Mouse (Mus musculus) liver, adult (tissue): ENCODE measurements around the gene Gm20518.

ENCODE experiments used
- GATA4 ChIP-seq: IDR thresholded peaks from 2 replicates; pipeline ENCODE4 v1.6.1; 2014; ENCODE audit warnings: mild to moderate bottlenecking, low read length; ENCODE audit not compliant: insufficient replicate concordance

Gene Gm20518

DNA sequence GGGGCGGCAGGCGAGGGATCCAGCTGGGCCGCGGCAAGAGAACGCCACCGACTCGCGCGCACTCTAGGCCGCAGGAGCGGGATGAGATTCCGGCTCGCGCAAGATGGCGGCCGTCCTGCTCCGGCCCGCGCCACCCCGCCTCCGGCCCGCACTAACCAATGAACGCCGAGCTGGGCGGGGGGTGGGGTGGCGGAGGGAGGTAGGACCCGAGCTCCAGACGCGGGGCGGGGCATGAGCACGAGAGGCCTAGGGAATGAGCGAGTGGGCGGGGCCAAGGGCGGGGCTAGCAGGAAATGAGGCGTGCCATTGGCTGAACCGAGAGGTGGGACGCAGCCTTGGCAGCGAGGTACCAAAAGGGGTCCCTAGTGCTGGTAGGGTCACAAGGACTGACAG, at the start of gene Gm20518:
Gene Gm20518, minus strand, starts transcription at position 105 of the 393 bp plus-strand sequence.
- TF ChIP-seq GATA4, result no peak

DNA sequence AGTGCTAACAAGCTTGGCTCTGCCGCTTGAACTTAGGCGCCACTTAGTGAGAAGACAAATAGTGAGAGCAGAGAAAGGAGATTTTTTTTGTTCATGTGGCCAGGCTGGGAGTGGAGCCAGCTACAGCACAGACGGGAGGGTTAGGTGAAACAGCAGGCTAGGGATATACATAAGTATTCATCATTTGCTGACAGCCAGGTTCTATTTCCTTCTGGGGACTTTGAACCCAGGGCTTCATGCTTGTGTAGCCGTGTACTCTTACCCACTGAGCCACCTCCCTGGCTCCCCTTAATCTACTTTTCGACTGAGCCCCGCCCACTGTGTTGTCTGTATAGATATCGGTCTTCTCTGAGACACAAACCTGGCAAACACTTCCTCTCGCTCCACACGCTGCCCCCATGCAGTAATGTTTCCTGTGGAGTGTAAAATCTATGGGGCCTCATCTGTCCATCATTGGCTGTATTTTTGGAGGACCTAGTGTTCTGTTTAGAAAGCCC, 47.8 kb upstream of the Gm20518 start:
- TF ChIP-seq GATA4, result no peak

DNA sequence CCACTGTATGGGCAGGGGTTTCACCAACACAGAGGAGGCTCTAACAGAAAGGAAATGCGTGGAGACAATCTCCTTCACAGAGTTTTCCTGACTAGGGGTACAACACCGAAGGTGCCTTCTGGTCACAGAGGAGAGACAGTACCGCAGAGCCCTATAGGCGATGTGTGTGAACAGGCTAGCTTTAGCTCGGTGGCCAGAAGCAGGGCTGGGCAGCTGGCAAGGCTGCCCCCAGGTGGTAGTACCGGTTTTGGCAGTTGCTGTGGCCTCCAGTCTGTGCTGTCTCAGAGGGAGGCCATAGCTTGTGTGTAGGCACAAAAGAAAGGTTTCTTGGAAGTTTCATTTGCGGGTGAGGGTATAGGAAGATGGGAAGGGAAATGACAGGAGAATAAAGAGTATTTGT, 47.4 kb upstream of the Gm20518 start:
- TF ChIP-seq GATA4, result no peak

DNA sequence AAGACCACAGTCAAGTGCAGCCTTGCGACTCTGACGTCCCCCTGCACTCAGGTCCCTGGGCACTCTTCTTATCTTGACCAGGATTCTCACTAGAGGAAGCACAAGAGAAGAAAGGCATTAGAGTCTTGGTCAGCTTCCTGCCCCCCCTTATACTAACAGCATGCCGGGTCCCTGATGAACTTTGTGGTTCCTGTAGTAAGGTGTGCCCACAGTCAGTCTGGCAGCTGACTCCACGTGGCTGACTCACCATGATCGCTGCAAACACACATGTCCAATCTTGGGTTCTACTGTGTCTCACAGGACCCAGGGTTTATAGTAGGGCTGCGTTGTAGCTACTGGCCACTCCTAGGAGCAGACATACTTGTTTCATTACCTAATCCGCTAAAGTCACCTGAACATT, 46.7 kb upstream of the Gm20518 start:
- TF ChIP-seq GATA4, result no peak

DNA sequence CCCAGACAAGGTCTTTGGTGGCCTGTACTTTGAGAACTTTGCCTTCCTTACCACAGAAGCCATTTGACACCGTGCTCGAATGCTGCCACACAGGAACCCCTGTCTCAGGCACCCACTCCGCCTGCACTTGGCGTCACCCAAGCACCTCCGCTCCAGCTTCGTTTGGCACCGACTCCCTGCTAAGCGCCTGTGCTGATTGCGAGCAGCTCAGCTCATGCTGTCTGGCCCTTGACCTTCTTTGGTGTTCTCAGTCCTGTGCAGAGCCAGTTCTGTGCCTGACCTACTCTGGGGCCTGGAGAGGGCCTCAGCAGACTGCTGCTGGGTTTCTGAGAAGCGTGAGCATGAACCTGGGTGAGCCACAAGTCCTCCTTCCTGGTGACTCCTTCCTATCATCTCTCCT, 45.3 kb upstream of the Gm20518 start:
- no peak for TF ChIP-seq GATA4

DNA sequence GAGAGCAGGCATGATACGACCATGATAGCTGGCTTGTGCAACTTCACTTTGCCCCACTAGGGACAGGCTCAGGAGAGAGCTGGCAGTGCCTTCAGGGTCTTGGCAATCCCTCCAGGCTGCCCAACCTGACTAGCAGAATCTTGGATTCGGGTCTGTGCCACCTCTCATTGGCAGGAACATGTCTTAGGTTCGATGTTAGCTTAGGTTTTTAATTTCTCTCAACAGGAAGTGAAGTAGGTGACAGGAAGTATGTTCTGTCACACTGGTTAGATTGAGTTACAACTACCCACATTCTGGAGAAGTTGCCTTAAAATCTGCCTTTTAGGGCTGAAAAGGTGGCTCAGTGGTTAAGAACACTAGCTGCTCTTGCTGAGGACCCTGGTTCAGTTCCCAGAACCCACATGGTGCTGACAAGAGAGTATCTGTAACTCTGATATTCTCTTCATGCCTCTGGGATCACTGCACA, 43.0 kb upstream of the Gm20518 start:
- TF ChIP-seq GATA4, result no peak

DNA sequence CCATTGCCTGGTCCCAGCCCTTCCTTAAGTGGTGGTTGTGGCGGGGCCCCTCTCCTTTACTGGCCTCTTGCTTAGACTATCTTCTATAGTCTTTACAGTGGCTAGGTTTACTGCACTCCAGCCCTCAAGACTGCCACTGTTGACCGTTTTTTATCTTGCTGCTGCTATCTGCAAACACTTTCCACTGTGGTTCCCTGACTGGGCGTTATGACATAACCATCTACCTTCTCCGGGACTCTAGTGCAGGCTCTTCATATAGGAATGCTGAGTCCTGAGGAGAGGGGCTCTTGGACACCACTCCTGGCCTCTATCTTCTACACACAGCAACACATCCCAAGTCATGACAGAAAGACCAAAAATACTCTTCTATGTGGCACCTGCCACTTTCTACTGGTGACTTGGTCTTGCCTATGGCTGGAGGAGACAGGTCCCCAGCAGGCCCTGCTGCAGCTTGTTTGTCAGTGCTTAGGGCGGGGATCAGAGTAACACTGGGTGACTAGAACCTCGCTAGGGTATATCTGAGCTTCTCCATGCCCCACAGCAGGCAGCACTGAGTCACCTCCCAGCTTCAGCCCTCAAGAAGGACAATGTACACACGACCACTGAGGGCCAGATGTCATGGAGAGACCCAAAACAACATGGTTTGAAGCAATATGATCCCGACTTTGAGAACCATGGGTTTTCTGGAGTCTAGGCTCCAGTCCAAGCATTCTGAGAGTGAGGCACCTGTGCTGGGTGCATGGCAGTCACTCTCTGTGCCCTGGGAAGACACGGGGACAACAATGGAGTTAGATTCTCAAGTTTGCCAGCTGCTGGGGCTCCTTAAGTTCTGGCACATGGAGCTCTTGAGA, 42.3 kb upstream of the Gm20518 start:
- no peak for TF ChIP-seq GATA4

DNA sequence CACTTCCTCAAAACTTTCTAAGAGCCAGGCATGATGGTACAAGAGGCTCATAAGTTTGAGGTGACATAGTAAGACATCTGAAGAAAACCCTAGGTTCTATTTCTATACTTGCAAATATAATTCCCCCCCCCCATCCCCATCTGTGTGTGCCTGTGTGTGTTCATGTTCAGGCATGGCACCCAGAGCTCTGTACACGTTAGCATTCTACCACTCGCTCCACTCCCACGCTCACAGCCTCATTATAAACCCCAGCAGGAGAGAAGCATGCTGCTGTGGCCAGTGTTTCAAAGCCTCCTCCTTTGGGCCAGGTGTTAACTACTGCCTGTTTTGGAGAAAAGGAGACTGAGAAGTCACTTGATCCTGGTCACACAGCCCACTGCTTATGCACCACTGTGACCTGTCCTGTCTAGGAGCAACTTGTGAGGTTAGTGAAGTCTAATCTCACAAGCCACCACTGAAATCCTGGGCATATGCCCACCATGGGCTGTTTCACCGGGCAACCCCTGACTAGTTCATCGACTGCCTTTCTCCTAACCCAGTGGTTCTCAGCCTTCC, 40.5 kb upstream of the Gm20518 start:
- no peak for TF ChIP-seq GATA4

DNA sequence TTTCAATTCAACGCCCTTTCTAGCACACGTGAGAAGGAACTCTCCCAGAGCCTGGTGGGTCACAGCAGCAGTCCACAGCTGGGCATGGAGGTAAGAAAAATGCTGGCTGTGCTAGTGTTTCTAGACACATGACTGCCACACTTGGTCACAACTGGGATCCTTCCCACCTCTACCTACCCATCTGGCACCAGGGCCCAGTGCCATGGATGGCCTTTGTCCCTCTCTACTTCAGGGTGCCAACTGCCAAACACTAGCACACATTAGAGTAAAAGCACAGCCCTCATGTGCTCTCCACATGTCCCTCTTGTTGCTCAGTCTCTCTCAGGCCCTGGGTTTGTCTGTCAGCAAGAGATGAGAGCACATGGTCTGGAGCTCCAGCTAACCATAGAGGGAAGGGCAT, 38.2 kb upstream of the Gm20518 start:
- TF ChIP-seq GATA4, result no peak

DNA sequence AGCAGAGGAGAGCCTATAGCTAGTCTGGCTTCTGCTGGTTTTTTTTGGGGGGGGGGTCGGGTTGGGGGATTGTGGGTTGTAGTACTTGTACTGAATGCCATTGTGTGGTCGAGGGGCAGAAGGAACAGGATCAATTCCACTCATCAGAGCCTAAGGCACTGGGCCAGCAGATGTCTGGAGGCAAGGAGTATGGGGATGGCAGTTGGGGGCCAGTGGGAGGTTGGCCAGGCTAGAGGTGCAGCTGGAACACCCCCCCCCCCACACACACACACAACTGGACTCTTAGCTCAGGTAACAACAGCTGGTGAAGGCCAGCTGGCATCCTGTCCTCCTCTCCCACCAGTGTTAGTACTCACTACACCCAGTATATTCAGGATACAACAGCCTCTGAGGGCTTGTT, 37.7 kb upstream of the Gm20518 start:
- TF ChIP-seq GATA4, result no peak

DNA sequence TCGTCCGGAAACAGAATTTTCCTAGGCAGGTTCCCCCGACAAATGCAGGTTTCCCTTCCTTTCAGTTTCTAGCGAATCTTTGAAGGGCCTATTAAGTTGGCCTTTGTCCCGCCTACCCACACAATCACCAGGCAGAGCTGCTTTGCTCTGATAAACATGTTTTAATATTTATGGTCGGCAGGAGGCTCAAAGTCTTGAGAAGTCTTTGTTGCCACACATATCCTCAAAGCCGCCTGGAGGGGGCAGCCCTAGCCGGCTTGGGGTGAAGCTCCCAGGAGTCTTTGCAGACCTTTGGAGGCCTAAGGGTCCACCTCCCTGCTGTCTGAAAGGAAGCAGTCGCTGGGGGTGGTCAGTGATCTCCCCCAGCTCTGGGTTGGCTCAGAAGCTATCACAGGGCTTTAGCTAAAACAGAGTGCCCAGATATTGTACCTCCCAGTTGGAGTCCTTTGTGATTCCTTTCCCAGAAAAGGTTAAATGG, 37.2 kb upstream of the Gm20518 start:
- TF ChIP-seq GATA4, result no peak

DNA sequence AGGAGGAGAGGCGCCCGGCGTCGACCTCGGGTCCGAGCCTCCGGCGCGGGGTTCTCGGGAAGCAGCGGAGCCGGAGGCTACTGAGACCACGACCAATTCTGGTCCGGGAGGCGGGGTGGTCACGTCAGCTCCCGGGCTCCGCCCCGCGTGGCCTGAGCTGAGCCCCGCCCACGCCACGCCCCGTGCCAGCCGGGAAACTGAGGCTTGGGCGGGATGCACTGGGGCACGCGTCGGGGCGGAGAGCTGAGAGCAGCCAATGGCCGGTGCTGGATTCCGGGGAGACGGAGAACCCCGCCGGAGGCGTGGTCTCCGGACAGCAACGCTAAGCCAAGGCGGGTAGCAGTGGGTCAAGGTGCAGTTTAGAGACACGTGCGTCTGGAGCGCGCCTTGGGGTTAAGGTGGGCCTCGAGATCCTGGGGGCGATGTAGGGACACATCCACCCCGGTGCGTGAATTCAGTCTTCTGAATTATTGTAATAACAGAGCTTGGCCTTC, 36.7 kb upstream of the Gm20518 start, which contains the start of gene Slc25a1:
Gene Slc25a1, minus strand, starts transcription at position 133 of the 494 bp plus-strand sequence.
- TF ChIP-seq GATA4, result no peak

DNA sequence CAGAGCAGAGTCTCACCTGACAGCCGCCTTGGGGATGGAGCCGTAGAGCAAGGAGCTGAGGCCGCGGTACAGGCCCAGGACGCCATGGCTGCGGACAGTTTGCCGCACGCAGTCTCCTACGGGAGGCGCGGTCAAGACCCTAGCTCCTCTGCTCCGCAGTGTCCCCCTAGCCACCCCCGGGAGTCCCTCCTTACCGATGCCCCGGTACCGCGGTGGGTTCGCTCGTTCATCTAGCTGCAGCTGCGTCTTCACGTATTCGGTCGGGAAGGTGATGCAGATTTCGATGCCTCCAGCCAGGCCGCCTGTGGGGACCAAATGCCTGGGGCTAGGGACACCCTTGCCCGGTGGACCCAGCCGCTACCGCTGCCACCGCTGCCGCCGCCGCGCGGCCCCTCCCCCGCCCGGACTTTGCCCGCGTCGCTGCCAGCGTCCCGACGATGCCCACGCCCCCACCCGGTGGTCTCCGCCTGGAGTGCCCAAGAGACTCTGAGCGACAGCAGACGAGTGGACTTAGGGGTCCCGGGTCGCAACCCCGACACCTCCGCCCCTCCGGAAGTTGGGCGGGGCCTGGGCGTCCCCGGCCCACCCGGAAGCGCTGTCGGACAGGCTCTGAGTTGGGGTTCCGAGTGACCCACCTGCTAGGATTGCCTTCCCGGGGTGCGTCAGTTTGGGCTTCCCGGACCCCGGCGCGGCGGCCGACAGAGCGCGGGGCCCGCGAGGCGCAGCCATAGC, 36.0 kb upstream of the Gm20518 start:
- no peak for TF ChIP-seq GATA4

DNA sequence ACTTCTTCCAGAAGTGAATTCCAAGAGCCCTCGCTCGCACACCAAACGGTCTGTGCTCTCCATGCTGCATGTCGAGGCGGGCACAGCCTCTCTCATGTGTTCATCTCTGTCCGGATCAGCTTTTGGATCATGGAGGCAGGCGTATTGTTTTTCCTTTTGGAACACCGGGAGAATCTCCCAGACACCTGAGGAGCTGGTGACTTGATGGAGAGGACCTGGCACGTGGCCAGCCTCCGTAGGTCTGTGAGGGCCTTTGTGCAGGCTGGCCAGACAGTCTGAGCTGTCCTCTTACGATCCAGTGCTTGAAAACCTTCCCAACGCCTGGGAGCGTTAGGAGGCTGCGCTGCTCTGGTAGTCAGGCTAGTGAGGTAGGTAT, 30.7 kb upstream of the Gm20518 start:
- no peak for TF ChIP-seq GATA4
